Mouse (Mus musculus) embryonic facial prominence, embryonic 14.5 days (tissue): ENCODE data around the gene Dtx2. TPM values are rescaled to one million over a fixed set of nuclear protein-coding genes. Genes with fewer than 3 reads are reported as not detected.
A peak's percentile ranks its signal among the peaks of the same experiment; 100 is the strongest.

Experiments
- ATAC-seq: fragments of 200-750 bp; cut with Nextera tagmentation; 2 replicates; pipeline ENCODE4 v1.8.0; 2017; ENCODE audit warnings: low read depth, moderate number of reproducible peaks, moderate TSS enrichment
- DNase-seq: peaks from one replicate; pipeline ENCODE4 v3.0.0-alpha.2; 2015; ENCODE audit warnings: low spot score
- H3K27ac ChIP-seq: fragments of 300-500 bp; sonication (generic); replicated peaks from 2 replicates; pipeline ENCODE4 v1.5.1; 2014; ENCODE audit warnings: low read depth, mild to moderate bottlenecking, low read length, moderate library complexity
- H3K27me3 ChIP-seq: fragments of 300-500 bp; sonication (generic); replicated peaks from 2 replicates; pipeline ENCODE4 v1.6.1; 2014; ENCODE audit warnings: low read length; ENCODE audit not compliant: control insufficient read depth, insufficient read depth
- H3K36me3 ChIP-seq: fragments of 300-500 bp; sonication (generic); 2 replicates; pipeline ENCODE4 v1.6.1; 2014; ENCODE audit warnings: low read length, mixed read lengths; ENCODE audit not compliant: control insufficient read depth, insufficient read depth
- H3K4me1 ChIP-seq: fragments of 300-500 bp; sonication (generic); 2 replicates; pipeline ENCODE4 v1.6.1; 2014; ENCODE audit warnings: antibody characterized with exemption, low read length; ENCODE audit not compliant: control insufficient read depth, insufficient read depth
- H3K4me2 ChIP-seq: fragments of 300-500 bp; sonication (generic); 2 replicates; pipeline ENCODE4 v1.6.1; 2014; ENCODE audit warnings: low read depth, mild to moderate bottlenecking, low read length, moderate library complexity, mixed read lengths
- H3K4me3 ChIP-seq: fragments of 300-500 bp; sonication (generic); 2 replicates; pipeline ENCODE4 v1.5.1; 2014; ENCODE audit warnings: low read depth, mild to moderate bottlenecking, low read length
- H3K9ac ChIP-seq: fragments of 300-500 bp; sonication (generic); 2 replicates; pipeline ENCODE4 v1.6.1; 2014; ENCODE audit warnings: low read depth, mild to moderate bottlenecking, low read length, moderate library complexity, mixed read lengths
- H3K9me3 ChIP-seq: fragments of 300-500 bp; sonication (generic); 2 replicates; pipeline ENCODE4 v1.6.1; 2016; ENCODE audit warnings: low read length; ENCODE audit not compliant: control insufficient read depth
- WGBS: fragments of 180-500 bp; shearing (Covaris S2); extraction: QIAGEN DNeasy Blood & Tissue Kit; methylation state at CpG from one replicate; pipeline ENCODE4 v1.1.7; 2014; 5-methylcytosine and 5-hydroxymethylcytosine counted together
- polyA plus RNA-seq: library from polyadenylated mRNA; unstranded; fragments of >200 nt; fragmentation: Nextera tagmentation; extraction: Ambion mirVana; gene quantifications from 2 replicates; pipeline ENCODE4 v1.2.1, GENCODE M21; 2014

Dtx2 gene
- polyA plus RNA-seq: 25.2 and 25.7 TPM in 2 replicates

DNA sequence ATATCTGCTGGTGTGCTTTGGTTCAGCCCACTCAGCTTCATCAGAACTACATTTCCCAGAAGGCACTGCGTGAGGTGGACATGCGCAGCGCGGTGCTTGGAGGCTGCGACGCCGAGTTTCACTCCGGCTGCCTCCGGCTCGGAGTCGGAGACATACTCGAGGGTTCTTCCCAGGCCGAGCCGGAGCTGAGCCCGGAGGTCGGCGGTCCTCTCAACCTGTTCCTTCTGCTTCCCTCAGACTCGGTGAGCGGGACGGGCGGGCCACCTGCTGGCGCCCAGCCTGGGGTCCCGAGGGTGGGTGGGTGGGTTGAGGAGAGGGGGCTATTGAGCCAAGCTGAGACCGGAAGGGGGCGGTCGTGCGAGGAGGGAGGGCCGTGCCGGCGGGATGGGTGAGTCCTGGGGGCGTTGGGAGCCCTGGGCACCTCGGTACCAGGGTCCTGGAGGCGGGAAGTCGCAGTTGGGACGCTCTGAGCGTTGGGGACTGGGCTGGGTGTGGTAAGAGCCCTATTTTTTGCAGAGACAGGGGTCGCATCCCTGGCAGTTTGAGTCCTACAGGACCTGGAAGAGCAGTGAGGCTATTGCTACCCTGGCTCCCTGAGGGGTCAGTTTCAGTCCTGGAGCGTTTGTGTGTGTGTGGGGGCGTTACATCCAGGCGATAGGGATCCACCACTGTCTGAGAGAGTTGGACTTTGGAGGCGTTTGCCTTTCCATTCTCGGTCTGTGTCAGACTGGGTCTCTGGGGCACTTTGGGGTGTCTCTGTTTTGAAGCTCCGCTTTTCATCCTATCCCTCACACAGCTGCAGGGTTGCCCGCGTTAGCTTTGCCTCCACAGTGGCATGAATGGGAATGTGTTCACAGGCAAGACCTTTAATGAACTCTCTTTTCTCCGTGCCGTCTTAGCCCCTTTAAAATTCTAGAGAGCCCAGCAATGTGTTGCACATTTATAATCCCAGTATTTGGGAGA is at the start of gene Dtx2:
Gene Dtx2 (plus strand): TSS at position 76 of the 963 bp plus-strand sequence.
- H3K4me1 ChIP-seq: 0 out of 2 replicates have a peak, but pooled peaks cover 3% of the 10 kb centered on the region
- H3K9me3 ChIP-seq: no peaks in the 10 kb centered on the region
- peak; percentile 96 for DNase-seq
- H3K4me2 ChIP-seq: peak within 1 kb of the TSS; percentile 69
- ATAC-seq: peak; percentile 98
- no peaks in the 10 kb centered on the region for H3K27me3 ChIP-seq
- WGBS: under 1% methylated on average over 29 of the region's 47 CpGs
- H3K27ac ChIP-seq: peak within 1 kb of the TSS; percentile 87
- peak within 1 kb of the TSS; percentile 88 for H3K9ac ChIP-seq
- H3K4me3 ChIP-seq: peak within 1 kb of the TSS; percentile 78
- peaks cover 27% of the 10 kb centered on the region for H3K36me3 ChIP-seq

DNA sequence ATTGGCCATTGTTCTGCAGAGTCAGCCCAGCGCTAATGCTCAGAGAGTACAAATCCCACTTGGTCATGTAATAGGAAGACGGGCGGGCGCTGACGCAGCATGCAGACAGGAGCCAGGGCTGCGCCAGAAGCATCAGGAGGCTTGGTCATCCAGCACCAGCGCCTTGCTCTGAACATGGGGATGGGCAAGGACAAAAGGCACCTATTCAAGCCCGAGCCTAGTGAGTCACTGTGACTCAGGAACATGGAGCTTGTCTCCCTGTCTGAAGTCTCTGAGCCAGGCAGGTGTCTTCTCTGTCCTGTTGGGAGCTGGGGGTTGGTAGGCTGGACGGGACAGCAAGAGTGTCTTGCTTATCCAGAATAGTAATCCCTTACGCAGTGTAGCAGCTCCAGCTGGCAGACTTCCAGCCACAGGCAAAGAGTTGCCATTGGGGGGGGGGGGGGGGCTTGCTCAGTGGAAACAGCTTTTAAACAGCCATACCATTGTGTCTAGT is 48.6 kb upstream of the Dtx2 start:
- Histone ChIP-seq H3K9ac (no peak overlapping the region), H3K9me3 (no peaks in the 10 kb centered on the region), H3K4me2 (peak overlapping the region; percentile 25; the same call in 1 of the 2 replicates), H3K4me3 (no peak overlapping the region), H3K4me1 (peaks cover 5% of the 10 kb centered on the region; the same call in 1 of the 2 replicates), H3K36me3 (no peaks in the 10 kb centered on the region), H3K27me3 (no peaks in the 10 kb centered on the region), H3K27ac (0 out of 2 replicates have a peak overlapping the region, but pooled peaks have one; percentile 18)
- peak; percentile 56 for ATAC-seq
- peak; percentile 77 for DNase-seq
- 50% methylated on average over 10 of the region's 10 CpGs for WGBS

DNA sequence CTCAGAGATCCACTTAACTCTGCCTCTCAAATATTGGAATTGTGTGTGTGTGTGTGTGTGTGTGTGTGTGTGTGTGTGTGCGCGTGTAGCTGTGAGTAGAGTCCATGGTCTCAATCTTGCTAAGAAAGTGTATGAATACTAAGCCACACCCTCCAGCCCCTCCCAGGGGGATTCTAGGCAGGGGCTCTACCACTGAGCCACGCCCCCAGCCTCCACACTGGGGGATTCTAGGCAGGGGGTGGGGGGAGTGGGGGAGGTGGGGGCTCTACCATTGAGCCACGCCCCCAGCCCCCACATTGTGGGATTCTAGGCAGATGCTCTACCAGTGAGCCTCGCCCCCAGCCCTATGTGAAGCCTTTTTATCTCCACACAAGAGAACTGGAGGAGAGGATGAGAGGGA is 48.0 kb upstream of the Dtx2 start:
- no peaks in the 10 kb centered on the region for H3K27me3 ChIP-seq
- H3K36me3 ChIP-seq: no peaks in the 10 kb centered on the region
- H3K4me3 ChIP-seq: no peak overlapping the region
- H3K9me3 ChIP-seq: no peaks in the 10 kb centered on the region
- H3K27ac ChIP-seq: no peak overlapping the region
- H3K4me1 ChIP-seq: peaks cover 5% of the 10 kb centered on the region; the same call in 1 of the 2 replicates
- H3K4me2 ChIP-seq: no peak overlapping the region
- WGBS: 81% methylated on average over 5 of the region's 5 CpGs
- no peak overlapping the region for H3K9ac ChIP-seq
- DNase-seq: peak; percentile 19
- ATAC-seq: peak; percentile 20; the same call in 1 of the 2 replicates

DNA sequence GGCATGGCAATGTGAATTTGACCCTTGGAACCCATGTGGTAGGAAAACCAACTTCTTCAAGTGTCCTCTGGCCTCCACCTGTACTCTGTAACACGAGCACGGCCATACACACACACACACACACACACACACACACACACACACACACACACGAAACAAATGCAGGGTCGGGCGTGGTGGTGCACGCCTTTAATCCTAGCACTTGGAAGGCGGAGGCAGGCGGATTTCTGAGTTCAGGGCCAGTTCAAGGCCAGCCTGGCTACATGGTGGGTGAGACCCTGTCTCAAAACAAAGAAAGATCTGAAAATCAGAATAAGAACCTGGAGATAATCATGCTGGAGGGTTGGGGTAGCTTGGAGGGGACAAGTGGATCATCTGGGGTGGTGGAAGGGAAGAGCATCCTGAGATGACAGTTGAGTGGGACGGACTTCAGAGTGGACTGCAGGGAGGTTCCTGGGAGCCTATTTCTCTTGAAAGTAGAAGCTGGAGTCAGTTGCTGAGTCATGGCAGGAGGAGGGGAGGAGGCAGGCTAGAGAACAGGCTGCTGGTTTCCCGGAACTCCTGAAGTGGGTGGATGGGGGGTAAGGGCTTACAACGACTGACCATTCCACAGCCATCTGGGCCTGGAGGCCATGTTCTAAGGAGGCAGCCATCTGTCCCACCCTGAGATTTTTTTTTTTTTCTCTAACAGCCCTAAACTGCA is 43.7 kb upstream of the Dtx2 start:
- no peak overlapping the region for H3K4me3 ChIP-seq
- H3K36me3 ChIP-seq: no peaks in the 10 kb centered on the region
- no peak for DNase-seq
- no peak overlapping the region for H3K9ac ChIP-seq
- H3K4me1 ChIP-seq: peaks cover 4% of the 10 kb centered on the region; the same call in 1 of the 2 replicates
- H3K9me3 ChIP-seq: no peaks in the 10 kb centered on the region
- H3K4me2 ChIP-seq: no peak overlapping the region
- ATAC-seq: no peak
- H3K27ac ChIP-seq: no peak overlapping the region
- H3K27me3 ChIP-seq: no peaks in the 10 kb centered on the region
- WGBS: 82% methylated on average over 11 of the region's 11 CpGs

DNA sequence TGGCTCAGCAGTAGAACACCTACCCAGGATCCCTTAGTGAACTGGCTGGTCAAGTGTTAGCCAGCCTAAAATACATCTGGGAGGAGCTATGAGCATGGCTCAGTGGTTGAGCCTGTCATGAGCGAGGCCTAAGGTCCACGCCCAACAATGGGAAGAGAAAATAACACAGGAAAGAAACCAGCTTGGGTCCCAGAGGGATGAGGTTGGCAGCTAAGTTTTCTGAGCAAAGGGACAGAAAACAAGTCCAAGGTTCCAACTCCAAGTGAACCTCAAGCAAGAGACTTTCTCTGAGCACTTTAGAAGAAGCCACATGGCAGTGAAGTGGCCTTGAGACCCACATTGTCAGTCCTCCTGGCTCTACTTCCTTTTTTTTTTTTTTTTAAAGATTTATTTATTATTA is 42.9 kb upstream of the Dtx2 start:
- no peak overlapping the region for H3K9ac ChIP-seq
- 95% methylated on average over 2 of the region's 2 CpGs for WGBS
- no peaks in the 10 kb centered on the region for H3K9me3 ChIP-seq
- H3K27ac ChIP-seq: no peak overlapping the region
- no peak overlapping the region for H3K4me3 ChIP-seq
- H3K27me3 ChIP-seq: no peaks in the 10 kb centered on the region
- no peaks in the 10 kb centered on the region for H3K36me3 ChIP-seq
- peaks cover 1% of the 10 kb centered on the region; the same call in 1 of the 2 replicates for H3K4me1 ChIP-seq
- no peak for DNase-seq
- ATAC-seq: no peak
- no peak overlapping the region for H3K4me2 ChIP-seq

DNA sequence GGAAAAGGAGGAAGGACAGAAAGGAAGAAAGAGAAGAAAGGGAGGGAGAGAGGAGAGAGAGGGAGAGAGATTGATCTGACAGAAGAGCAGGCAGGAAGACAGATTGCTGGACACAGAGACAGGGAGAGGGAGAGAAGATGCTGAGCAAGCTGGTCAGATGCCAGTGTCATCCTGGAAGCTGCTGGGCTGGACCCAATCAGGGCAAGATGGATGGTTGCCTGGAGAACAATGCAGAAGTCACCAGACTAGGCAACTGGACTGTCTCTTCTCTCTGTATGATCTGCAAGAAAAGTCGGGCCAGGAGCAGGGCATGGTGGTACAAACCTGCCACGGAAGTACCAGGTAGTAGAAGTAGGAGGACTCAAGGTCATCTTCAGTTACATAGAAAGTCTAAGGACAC is 41.8 kb upstream of the Dtx2 start:
- no peak for ATAC-seq
- no peak for DNase-seq
- Histone ChIP-seq H3K9me3 (no peaks in the 10 kb centered on the region), H3K9ac (no peak overlapping the region), H3K27me3 (no peaks in the 10 kb centered on the region), H3K27ac (no peak overlapping the region), H3K4me3 (no peak overlapping the region), H3K4me1 (peaks cover 8% of the 10 kb centered on the region), H3K4me2 (no peak overlapping the region), H3K36me3 (no peaks in the 10 kb centered on the region)
- WGBS: 86% methylated on average over 2 of the region's 2 CpGs

DNA sequence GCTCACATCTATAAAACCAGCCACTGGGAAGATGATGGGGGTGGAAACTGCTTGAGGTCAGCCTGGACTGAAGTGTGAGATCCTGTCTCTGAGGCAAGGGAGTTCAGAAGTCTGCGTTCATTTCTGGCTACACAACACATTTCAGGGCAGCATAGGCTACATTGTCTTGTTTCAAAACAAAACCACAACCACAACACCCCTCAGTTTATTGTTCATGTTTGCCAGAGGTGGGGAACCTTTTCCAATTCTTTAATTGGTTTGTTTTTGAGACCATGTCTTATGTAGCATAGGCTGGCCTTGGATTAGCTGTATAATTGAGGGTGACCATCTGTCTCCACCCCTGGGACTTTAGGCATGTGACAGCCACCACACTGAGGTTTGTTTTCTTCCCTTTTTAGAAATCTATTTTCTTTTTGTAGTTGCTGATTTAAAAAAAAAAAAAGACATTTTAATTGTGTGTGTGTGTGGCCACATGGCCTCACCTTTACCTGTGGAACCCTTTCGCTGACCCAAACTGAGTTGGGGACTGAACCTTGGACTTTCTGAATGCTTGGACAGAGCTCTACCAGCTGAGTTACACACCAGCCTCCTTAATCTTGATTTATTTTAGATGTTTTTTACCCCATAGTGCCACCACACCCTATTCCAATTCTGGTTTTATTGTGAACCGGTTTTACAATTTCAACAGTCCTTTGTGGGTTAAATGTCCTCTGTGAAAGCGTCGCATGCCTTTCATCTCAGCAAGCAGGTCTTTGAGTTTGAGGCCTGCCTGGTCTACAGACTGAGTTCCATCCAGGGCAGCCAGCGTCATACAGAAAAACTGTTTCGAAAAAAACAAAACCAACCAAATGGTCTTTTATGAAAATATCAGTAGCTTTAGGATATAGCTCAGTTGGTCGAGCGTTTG is 38.0 kb upstream of the Dtx2 start:
- peak overlapping the region; percentile 37; the same call in 1 of the 2 replicates for H3K4me3 ChIP-seq
- no peak for ATAC-seq
- peaks cover 14% of the 10 kb centered on the region for H3K4me1 ChIP-seq
- DNase-seq: no peak
- peak overlapping the region; percentile 62 for H3K4me2 ChIP-seq
- WGBS: 80% methylated on average over 9 of the region's 9 CpGs
- H3K9ac ChIP-seq: peak overlapping the region; percentile 49; the same call in 1 of the 2 replicates
- H3K27ac ChIP-seq: peak overlapping the region; percentile 90
- no peaks in the 10 kb centered on the region for H3K36me3 ChIP-seq
- H3K9me3 ChIP-seq: no peaks in the 10 kb centered on the region
- no peaks in the 10 kb centered on the region for H3K27me3 ChIP-seq
